Mouse (Mus musculus): ENCODE measurements around the gene Nadk2. TPM values are rescaled to one million over a fixed set of nuclear protein-coding genes. Genes with fewer than 3 reads are reported as not detected.

The Nadk2 gene
- polyA plus RNA-seq (2015; fragmentation: Illumina TruSeq; extraction: RNeasy Lipid Tissue Mini Kit (QIAGEN cat#74804); ENCODE audit: insufficient read depth, low read depth, low replicate concordance), result 2.7 TPM

GRCm38 (mm10) chr15:9070912-9071555 is at the start of gene Nadk2:
TSS of gene Nadk2 (plus strand) at chr15:9071260.

GRCm38 (mm10) chr15:9140252-9140680 is 69.2 kb downstream of the Nadk2 start, which contains the start of gene Lmbrd2:
TSS of gene Lmbrd2 (plus strand) at chr15:9140550.

GRCm38 (mm10) chr15:9155325-9155724 is 84.3 kb downstream of the Nadk2 start, which contains the start of gene Skp2:
TSS of gene Skp2 (minus strand) at chr15:9155425.

Other genes starting within 250 kb of the Nadk2 start
- gene Ranbp3l, start 103.3 kb upstream of the Nadk2 start, polyA plus RNA-seq (2015; fragmentation: Illumina TruSeq; extraction: RNeasy Lipid Tissue Mini Kit (QIAGEN cat#74804); ENCODE audit: insufficient read depth, low read depth, low replicate concordance), result 3.0 TPM
- 2.3 TPM for gene Lmbrd2, start 69.3 kb downstream of the Nadk2 start, polyA plus RNA-seq (2015; fragmentation: Illumina TruSeq; extraction: RNeasy Lipid Tissue Mini Kit (QIAGEN cat#74804); ENCODE audit: insufficient read depth, low read depth, low replicate concordance)
- 0.37 TPM for gene Skp2, start 84.2 kb downstream of the Nadk2 start, polyA plus RNA-seq (2015; fragmentation: Illumina TruSeq; extraction: RNeasy Lipid Tissue Mini Kit (QIAGEN cat#74804); ENCODE audit: insufficient read depth, low read depth, low replicate concordance)
- gene Ugt3a1, start 205.6 kb downstream of the Nadk2 start, polyA plus RNA-seq (2015; fragmentation: Illumina TruSeq; extraction: RNeasy Lipid Tissue Mini Kit (QIAGEN cat#74804); ENCODE audit: insufficient read depth, low read depth, low replicate concordance), result not detected